Mouse (Mus musculus) spleen, embryonic (tissue): ENCODE measurements around the gene Prim2.

ENCODE experiments used
- CTCF ChIA-PET: fragments of 350-600 bp; sonication (Branson Sonifier 250); formaldehyde crosslinking; loops from one replicate; lab custom pipeline; 2022; lab: Charles Lee

Prim2 gene

GRCm38 (mm10) chr1:33563611-33564010, 106.0 kb downstream of the Prim2 start:
- CTCF ChIA-PET, result interaction anchor here (0.6 to 0.7 kb wide), 3 partner anchors 13 to 292 kb away, joined by 3 to 11 read pairs (median 11); no protein-coding TSS in a partner anchor

DNA sequence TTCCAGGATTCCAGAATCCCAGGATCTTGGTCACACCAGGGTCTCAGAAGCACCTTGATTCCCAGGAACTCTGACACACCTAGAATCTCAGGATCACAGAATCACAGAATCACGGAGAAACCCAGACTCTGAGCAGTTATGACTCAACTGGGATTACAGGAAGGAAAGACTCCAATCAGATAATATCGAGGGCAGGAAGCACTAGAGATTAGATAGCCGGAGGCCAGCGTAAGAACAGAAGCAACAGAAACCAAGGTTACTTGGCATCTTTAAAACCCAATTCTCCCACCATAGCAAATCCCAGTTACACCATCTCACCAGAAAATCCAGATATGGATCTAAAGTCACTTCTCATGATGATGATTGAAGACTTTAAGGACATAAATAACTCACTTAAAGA, 113.0 kb downstream of the Prim2 start:
- CTCF ChIA-PET, result no interaction called here

- CTCF ChIA-PET, result no interaction called here
Observed at GRCm38 (mm10) chr1:33555626-33556025, 114.0 kb downstream of the Prim2 start.

- CTCF ChIA-PET, result no interaction called here
Observed at GRCm38 (mm10) chr1:33551350-33551749, 118.2 kb downstream of the Prim2 start.

DNA sequence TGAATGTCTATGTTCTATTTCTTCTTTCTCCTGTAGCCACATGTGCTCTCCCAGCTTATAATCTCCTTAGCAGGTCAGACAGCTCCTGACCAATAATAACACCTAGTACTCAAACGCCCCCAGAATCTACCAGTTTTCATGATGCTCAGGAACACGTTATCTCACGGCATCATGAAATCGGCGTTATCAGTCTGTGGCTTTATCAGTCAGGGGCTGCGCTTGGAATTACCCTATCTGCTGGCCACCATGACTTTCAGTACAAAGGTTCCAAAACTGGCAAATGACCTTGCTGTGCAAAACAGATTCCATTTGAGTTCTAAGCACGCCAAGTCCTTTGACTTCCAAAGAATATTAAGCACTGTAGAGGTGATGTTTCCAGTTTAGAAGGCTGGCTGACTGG, 127.9 kb downstream of the Prim2 start:
- CTCF ChIA-PET, result no interaction called here

DNA sequence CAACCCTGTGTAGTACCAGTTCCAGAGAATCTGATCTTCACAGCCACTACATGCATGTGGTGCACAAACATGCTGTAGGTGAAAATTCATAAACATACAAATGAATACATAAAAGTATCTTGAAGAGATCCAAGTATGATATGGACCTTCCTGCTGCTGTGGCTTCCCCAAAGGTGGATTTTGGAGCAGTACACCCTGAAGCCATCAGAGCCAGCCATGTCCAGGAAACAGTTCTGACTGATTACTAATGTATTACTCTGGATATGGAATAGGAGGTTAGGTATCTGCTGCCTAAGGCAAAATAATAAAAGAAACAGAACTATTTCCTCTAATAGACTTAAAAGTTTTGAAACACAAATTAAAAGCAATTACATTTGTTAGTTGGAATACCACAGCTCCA, 131.6 kb downstream of the Prim2 start:
- CTCF ChIA-PET, result no interaction called here

DNA sequence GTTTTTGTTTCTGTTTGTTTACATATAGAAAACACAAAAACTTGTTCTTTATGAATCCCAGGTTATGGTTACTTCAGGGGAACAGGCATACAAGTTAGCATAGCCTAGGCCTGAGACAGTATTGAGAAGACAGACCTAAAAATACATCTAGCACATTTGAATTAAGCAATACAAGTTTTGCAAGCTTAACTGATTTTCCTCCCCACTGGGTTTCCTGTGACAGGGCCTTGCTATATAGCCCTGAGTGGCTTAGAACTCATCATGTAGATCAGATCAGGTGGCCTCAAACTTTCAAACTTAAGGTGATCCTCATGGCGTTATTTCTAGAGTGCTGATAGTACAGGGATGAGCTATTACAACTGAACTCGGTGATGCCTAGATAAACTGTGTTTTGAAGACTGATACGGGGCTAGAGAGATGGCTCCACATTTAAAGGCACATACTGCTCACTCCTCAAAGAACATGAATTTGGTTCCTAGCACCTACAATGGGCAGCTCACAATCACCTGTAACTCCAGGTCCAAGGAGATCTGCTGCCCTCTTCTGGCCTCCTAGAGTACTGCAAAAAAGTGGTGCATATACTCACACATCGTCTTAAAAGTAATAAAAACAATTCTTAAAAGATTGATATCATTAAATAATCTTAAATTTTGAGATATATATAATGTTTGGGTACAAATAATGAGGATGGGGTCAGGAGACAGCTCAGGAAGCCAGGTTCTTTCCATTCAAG, 133.2 kb downstream of the Prim2 start:
- CTCF ChIA-PET, result no interaction called here

GRCm38 (mm10) chr1:33535140-33535686, 134.4 kb downstream of the Prim2 start:
- CTCF ChIA-PET, result no interaction called here

DNA sequence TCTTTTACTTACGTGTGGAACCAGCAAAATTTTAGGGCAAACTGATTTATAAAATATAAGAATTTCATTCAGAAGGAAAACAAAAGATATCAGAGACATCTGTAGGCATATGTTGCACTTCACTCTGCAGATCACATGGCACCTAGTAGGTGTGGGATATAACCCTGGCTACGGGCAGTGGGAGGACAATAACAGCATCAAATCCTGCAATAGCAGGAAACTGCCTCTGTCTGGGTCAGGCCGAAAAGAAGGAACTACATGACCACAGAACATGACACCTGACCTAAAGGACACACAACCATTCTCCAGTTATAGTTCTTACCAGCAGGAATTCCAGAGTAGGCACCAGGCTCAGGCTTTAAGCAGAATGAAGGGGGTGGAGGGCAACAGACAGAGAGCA, 137.7 kb downstream of the Prim2 start:
- CTCF ChIA-PET, result no interaction called here

DNA sequence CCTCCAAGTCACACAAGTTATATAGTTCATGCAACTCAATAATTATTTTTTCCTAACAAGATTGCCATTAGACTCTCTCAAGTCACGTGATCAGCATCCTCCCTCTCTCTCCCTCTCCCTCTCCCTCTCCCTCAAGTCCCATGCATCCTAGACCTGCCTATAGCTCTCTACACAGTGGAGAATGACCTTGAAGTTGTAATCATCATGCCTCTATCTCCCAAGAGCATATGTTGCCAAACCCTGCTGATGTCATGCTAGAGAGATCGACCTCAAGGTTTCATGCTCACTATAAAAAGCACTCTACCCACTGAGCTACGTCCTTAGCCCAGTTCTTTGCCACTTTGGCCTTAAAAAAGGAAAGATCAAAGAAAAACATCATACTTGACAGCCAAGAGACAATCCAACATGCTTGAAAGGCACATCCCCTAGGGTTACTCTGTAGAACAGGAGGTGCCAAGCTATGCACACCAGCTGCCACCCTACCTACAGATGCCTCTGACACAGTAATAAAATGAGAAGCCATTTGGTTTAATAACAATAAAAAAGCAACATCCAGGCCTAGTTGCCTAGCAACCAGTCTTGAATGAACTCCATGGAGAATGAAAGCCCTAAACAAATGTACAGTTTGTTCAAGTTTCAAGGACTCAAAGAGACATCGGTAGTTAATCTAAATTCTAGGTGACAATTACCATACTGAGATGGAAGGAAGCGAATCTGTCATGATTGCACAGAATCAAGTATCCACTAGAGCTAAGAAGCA, 138.3 kb downstream of the Prim2 start:
- CTCF ChIA-PET, result no interaction called here

DNA sequence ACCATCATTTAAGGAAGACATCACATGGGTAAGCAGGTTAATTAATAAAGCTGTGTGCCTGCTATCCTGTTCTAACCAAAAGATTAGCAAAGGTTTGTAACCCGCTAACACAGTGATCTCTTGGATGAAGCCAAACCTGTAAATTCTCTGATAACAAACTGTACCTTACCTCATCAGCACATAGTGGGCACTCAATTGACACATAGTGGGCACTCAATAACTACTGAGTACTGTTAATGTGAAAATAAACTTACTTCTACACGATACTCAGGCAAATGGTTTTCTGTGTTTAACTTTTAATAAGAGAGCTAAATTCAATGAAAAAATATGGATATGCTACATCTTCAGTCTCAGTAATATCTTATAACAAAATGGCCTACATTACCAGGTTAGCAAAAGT, 139.1 kb downstream of the Prim2 start:
- CTCF ChIA-PET, result no interaction called here

DNA sequence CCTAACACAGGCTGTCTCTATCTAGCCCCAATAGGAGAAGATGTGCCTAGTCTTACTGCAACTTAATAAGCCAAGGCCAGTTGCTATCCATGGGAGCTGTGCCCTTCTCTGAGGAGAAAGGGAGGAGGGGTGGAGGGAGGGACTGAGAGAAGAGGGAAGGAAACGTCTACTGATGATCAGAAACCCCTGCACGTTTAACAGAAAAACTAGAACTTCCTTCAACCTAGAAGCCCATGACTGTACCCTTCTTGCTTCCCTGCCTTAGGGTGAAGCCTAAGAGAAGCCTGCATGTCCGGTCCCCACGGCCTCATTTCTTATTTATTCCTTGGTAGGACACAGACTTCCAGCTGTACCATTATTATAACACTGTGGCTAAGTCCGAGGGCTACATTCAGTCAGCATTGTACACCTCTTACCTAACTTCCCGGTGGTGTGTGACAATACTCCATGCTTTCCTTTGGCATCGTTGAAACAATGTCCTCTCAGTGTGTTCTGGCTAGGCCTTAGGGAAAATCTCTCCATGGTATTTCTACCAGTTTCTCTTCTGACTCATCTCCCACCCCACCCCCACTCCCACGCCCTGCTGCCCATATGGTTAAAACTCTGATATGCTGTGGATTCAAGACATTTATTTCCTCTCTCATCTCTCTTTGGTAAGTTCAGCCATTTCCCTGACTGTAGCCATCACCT, 139.9 kb downstream of the Prim2 start:
- CTCF ChIA-PET, result no interaction called here

- CTCF ChIA-PET, result no interaction called here
Observed at GRCm38 (mm10) chr1:33527352-33527863, 142.2 kb downstream of the Prim2 start.

DNA sequence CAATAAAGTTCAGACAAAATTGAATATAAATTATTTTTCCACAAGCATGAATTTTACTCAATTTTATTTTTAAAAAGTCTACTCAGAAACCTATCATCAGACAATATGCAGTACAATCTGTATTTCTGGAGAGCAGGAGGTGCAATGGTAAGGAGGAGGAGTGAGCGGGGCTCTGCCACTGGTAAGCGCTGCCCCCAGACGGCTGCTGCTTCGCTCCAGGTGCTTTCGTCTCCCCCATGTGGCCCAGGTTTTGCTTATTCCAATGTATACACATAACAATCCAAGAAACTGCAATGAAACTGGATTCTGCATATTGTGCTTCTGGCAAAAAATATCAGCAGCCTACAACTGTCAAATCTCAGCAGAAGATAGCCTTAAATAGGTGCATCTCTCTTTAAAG, 146.4 kb downstream of the Prim2 start:
- CTCF ChIA-PET, result no interaction called here

DNA sequence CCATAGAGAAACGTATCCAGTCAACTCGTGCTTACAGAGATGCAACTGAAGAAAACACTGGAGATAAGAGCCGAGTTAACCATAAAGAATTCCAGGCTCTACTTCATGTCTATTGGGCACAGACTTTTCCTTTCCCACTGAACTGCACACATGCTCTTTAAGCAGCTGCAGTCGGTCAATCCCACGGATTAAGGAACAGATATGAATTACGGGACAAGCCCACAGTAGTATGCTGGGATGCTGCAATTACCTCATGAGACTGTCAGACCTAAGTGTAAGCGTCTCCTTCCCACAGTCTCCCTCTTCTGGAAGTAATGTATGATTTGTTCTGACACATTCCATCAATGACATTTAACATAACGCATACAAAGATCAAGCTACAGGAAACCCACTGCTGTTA, 154.5 kb downstream of the Prim2 start:
- CTCF ChIA-PET, result no interaction called here

GRCm38 (mm10) chr1:33511310-33511709, 158.3 kb downstream of the Prim2 start:
- CTCF ChIA-PET, result no interaction called here

- CTCF ChIA-PET, result no interaction called here
Observed at GRCm38 (mm10) chr1:33504371-33504770, 165.2 kb downstream of the Prim2 start.

- CTCF ChIA-PET, result no interaction called here
Observed at GRCm38 (mm10) chr1:33502890-33503289, 166.7 kb downstream of the Prim2 start.

DNA sequence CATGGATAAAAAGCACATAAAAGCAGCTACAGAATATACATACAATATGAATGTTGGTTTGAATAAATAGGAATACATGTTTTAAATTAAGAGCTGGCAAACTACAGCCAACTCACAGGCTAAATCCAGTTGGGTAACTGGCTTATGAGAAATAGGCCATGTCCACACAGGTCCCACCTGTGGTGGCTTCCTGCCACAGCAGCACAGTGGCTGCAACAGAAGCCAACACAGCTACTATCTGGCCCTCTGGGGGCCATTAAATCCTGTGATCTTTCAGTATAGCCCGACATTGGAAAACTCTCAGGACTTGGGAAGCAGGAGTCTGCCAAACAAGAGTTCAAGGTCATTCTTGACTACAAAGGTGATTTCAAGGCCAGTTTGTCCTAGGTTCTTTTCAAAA, 167.3 kb downstream of the Prim2 start:
- CTCF ChIA-PET, result no interaction called here

DNA sequence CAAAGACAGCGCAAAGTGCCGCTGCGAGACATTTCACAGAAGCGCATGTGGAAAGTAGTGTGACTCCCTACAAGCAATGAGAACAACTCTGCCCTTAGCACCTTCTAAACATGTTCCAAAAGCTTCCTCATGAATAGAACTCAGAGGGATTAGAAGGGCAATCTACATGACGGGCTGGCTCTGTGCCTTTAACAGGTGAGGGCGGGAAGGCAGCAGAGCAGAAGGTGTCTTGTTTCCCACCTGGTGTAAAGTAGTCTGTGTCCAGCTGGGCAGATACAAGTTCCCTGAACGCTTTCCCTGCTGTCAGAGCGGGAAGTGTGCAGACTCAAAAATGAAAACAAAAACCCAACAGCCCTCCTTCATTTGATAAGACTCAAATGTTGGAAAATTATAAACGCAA, 169.5 kb downstream of the Prim2 start:
- CTCF ChIA-PET, result no interaction called here

GRCm38 (mm10) chr1:33499603-33500002, 170.0 kb downstream of the Prim2 start:
- CTCF ChIA-PET, result no interaction called here

GRCm38 (mm10) chr1:33496128-33496527, 173.5 kb downstream of the Prim2 start:
- CTCF ChIA-PET, result no interaction called here
